Mouse (Mus musculus) CH12.LX (cell line): ENCODE data around the gene Fam129c.

Experiments used
- CTCF ChIP-seq, 2 experiments: IDR thresholded peaks in 1 of 2; conservative IDR thresholded peaks in 1 of 2; 2 replicates each; pipeline ENCODE4 v1.5.1; 2011 to 2012; ENCODE audit warnings: low read depth in 2 of 2, low read length in 2 of 2, improper control_type of control experiment in 1 of 2, inconsistent platforms in 1 of 2, mild to moderate bottlenecking in 1 of 2, moderate library complexity in 1 of 2
- ETS1 ChIP-seq: conservative IDR thresholded peaks from 2 replicates; pipeline ENCODE4 v1.6.1; 2012; ENCODE audit warnings: low read depth, mild to moderate bottlenecking, inconsistent platforms, low read length, improper control_type of control experiment, moderate library complexity
- KAT2A ChIP-seq: IDR thresholded peaks from 2 replicates; pipeline ENCODE4 v1.6.1; 2012; ENCODE audit warnings: low read length, improper control_type of control experiment, inconsistent platforms; ENCODE audit not compliant: insufficient replicate concordance
- MAFK ChIP-seq: IDR thresholded peaks from 2 replicates; pipeline ENCODE4 v1.6.1; 2011; ENCODE audit warnings: low read length, improper control_type of control experiment; ENCODE audit not compliant: insufficient replicate concordance
- MAX ChIP-seq: IDR thresholded peaks from 2 replicates; pipeline ENCODE4 v1.6.1; 2011; ENCODE audit warnings: low read length, improper control_type of control experiment
- MEF2A ChIP-seq: IDR thresholded peaks from 2 replicates; pipeline ENCODE4 v1.6.1; 2014; ENCODE audit warnings: low read depth, mild to moderate bottlenecking, inconsistent platforms, low read length, improper control_type of control experiment, borderline replicate concordance
- POLR2A ChIP-seq: IDR thresholded peaks from 2 replicates; pipeline ENCODE4 v1.6.1; 2011; ENCODE audit warnings: low read depth, mild to moderate bottlenecking, improper control_type of control experiment, low read length
- RCOR1 ChIP-seq: conservative IDR thresholded peaks from 2 replicates; pipeline ENCODE4 v1.6.1; 2012; ENCODE audit warnings: low read depth, mild to moderate bottlenecking, inconsistent platforms, low read length, improper control_type of control experiment
- TBP ChIP-seq: conservative IDR thresholded peaks from 2 replicates; pipeline ENCODE4 v1.6.1; 2011; ENCODE audit warnings: low read depth, low read length, improper control_type of control experiment
- ZKSCAN1 ChIP-seq: IDR thresholded peaks from 2 replicates; pipeline ENCODE4 v1.6.1; 2012; ENCODE audit warnings: low read depth, inconsistent platforms, low read length, improper control_type of control experiment, borderline replicate concordance
- ZMIZ1 ChIP-seq: IDR thresholded peaks from 2 replicates; pipeline ENCODE4 v1.6.1; 2012; ENCODE audit warnings: low read depth, mild to moderate bottlenecking, inconsistent platforms, low read length, improper control_type of control experiment

GRCm38 (mm10) chr8:71550754-71551153 lies 46.7 kb upstream of the Fam129c start:
- TF ChIP-seq ZKSCAN1, result no peak
- TF ChIP-seq RCOR1, result no peak
- TF ChIP-seq ETS1, result no peak
- no peak for TF ChIP-seq MAFK
- TF ChIP-seq CTCF (conservative IDR thresholded peaks at IDR 0.05 in 1 of 2, IDR thresholded peaks at IDR 0.05 in 1 of 2; ENCODE audit: low read depth in 2 of 2, low read length in 2 of 2), result no peak
- no peak for TF ChIP-seq POLR2A
- TF ChIP-seq MEF2A, result no peak
- no peak for TF ChIP-seq KAT2A
- TF ChIP-seq TBP, result no peak
- no peak for TF ChIP-seq ZMIZ1
- TF ChIP-seq MAX, result no peak
